Mouse (Mus musculus): ENCODE measurements around the gene Erlec1. TPM values are rescaled to one million over a fixed set of nuclear protein-coding genes. Genes with fewer than 3 reads are reported as not detected.

The Erlec1 gene
- total RNA-seq (2023; ENCODE audit: inconsistent age): 29.2 to 32.8 TPM (median 31.5 TPM) in 4 replicates

GRCm38 (mm10) chr11:30954279-30954725, at the start of gene Erlec1:
Erlec1 (minus strand) TSS chr11:30954335.

GRCm38 (mm10) chr11:30985877-30986624, 31.9 kb upstream of the Erlec1 start, which contains the start of gene Chac2:
Chac2 (minus strand) TSS chr11:30986350.

GRCm38 (mm10) chr11:30885171-30885871, 68.8 kb downstream of the Erlec1 start, which contains the start of the genes Gpr75 and Asb3:
Gpr75 (plus strand) TSS chr11:30885358.
Asb3 (plus strand) TSS chr11:30885416.

Other genes starting within 250 kb of the Erlec1 start
- 68.7 to 78.1 TPM (median 73.8 TPM) in 4 replicates for gene Psme4, start 182.6 kb downstream of the Erlec1 start, total RNA-seq (2023; ENCODE audit: inconsistent age)
- 0.19 to 0.51 TPM in 2 of 4 replicates, not detected in the others for gene Gpr75, start 69.0 kb downstream of the Erlec1 start, total RNA-seq (2023; ENCODE audit: inconsistent age)
- 16.8 to 20.9 TPM (median 19.2 TPM) in 4 replicates for gene Asb3, start 68.9 kb downstream of the Erlec1 start, total RNA-seq (2023; ENCODE audit: inconsistent age)
- gene Chac2, start 32.0 kb upstream of the Erlec1 start, total RNA-seq (2023; ENCODE audit: inconsistent age): 0.66 to 2.9 TPM (median 1.6 TPM) in 4 replicates
- not detected in 4 replicates for gene Gm17332, start 228.1 kb upstream of the Erlec1 start, total RNA-seq (2023; ENCODE audit: inconsistent age)